Mouse (Mus musculus): Measurements from ENCODE around the gene Smim24. TPM values are rescaled to one million over a fixed set of nuclear protein-coding genes. Genes with fewer than 3 reads are reported as not detected.

Smim24 gene
- total RNA-seq, 2 experiments from 2014 or later: 1.8 to 2.4 TPM

DNA sequence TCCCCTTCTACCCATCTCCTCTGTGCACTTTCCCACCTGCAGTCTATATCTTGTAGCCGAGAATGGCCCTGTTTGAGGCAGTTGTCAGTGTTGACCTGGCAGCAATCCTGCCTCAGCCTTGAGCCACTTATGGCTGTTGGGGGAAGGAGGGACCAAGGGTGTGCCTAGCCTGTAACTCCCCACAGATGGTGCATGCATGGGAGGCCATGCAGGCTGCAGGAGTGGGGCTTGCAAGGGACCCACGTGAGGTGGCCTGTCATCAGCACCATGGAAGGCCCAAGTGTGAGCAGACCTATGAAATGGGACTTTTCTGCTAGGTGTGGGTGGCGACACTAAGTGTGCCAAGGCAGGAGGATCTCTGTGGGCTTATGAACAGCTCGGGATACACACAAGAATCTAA, 27.8 kb upstream of the Smim24 start:
- no peak for DNase-seq (ENCODE audit: low spot score in 2 of 2)

DNA sequence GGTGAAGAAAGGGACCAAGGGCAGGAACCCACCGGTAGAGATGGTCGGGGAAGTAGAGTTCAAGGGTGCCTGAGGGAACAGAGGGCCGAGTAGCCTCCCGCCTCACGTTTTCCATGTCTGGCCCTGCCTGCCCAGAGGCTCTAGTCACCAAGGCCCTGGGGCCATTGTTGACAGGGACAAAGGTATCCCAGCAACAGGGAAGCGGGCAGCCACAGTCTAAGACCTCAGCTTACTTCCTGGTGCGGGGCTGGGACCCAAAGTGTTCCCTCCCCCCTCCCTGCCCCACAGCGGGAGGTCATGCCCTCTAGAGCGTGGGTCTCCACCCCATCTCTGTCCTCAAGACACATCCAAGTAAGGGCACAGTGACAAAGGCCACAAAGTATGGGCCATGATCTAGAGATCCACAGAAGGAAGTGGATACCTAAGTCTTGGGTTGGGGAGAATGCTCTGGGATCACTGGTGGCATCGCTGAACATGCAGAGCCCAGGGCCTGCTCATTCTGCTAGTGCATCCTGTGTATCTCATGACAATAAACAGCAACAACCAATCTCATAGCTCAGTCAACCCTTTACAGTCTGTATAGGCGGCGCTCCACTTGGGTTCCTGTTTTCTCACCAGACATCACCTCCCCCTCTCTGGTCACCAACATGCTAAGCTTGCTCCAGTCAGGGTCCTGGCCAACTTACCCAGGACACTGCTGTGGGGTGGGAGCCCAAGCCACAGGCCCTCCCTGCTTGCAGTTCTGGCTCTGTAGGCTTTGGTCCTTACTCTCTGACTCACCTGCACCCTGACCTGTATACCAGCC, 27.0 kb upstream of the Smim24 start, which contains the start of gene 4930404N11Rik:
TSS of gene 4930404N11Rik (minus strand) at position 145 of the 805 bp plus-strand sequence.
- DNase-seq (ENCODE audit: low spot score in 2 of 2): no peak

DNA sequence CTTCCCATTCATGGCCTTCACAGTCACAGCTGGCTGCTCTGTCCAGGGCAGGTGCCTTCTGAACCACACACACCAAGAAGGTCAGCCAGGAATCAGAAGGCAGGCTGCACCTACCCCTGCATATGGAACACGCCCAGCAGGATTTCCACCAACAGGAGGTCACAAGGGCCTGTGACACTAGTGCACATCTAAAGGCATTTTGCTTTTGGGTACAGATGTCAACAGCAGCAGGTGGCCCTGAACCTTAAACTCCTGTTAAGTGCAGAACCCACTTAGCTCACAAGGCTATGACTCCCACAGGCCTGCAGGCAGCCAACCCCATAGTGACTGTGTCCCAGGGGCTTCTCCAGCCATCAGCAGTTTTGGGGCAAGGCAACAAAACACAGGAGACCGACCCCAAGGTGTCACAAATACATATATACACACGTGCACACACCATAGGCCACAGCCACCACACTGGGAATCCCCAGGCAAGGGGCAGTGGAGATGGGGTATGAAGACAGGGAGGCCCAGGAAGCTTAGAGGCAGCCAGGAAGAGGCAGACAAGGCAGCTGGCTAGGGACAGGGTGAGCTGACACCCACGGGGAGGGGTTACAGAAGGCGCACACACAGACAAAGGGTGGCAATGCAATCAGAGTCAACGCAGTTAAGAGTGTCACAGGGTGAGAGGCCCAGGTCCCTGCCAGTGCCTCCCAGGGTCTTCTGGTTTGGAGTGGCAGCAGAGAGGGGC, 26.2 kb upstream of the Smim24 start:
- no peak for DNase-seq (ENCODE audit: low spot score in 2 of 2)

DNA sequence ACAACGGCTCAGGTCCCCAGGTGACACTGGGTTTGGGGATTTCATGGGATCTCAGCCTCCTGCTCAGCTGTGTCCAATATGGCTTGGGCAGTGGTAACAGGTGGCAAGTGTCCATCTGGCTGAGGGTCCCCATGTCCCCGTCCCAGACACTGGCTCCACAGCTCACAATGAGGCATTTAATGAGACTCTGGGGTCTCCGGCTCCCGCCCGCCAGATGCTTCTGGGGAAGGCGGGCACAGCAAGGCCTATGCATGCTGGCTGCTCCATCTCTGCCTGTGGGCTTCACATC, 25.7 kb upstream of the Smim24 start:
- DNase-seq (ENCODE audit: low spot score in 2 of 2): no peak

DNA sequence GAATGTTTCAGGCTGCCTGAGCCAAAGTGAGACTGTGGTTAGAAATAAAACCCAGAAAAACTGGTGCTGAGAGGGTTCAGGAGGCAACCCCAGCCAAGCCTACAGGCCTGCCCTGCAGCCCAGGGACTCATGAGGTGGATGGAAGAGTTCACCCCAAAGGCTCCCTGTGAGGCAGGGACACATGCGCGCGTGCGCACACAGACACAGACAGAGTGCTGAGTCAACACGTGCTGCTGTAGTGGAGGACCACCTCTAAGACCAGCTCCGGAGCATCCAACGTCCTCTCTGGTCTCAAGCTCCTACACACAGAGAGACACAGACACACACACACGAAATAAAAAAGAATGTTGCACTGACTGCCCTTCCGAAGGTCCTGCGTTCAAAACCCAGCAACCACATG, 17.5 kb upstream of the Smim24 start:
- DNase-seq (ENCODE audit: low spot score in 2 of 2): no peak

DNA sequence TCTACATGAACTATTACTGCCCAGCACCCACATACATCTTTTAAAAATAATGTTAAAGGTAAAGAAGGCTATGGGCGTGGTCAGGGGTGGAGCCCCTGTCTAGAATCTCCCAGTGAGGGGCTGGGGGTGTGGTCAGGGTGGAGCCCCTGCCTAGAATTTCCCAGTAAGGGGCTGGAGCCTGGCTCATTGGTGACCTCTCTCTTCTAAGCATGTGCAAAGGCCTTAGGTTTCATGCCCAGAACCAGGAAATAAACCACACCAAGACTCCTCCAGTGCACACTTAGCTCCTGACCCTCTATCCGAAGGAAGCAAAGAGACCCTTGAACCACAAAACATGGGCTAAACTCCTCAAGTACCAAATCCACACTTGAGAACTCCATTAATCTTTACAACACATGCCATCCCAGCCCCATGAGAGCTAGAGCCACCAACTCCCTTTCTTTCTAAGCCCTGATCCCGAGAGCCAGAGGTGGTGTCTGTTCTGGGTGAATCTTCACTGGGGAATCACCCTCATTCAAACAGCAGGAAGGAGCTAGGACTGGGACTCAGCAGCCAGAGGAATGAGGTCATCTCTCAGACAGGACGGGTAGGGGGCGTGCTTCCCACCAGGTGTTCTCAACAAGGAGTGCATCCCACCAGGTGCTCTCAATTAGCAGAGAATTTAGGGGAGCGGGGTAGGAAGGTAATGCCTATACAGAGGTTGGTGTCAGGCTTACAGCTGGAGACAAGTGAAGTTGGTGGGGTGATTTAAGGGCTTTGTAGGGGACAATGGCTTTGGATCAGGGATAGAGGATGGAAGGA, 16.1 kb upstream of the Smim24 start:
- DNase-seq (ENCODE audit: low spot score in 2 of 2): no peak

DNA sequence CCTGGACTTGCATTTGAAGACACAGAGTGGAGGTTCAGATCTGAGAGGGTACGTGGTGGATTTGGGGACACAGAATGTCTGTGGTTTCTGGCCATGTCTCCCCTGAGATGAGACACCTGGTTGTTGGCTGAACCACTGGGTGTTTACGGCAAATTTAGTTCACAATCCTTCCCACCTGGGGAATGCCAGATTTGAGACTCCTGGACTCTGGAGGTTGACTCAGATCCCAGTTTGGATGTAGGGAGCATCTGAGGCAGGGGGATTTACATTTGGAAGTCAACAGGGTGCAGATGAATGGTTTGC, 15.5 kb upstream of the Smim24 start:
- DNase-seq (ENCODE audit: low spot score in 2 of 2): no peak

DNA sequence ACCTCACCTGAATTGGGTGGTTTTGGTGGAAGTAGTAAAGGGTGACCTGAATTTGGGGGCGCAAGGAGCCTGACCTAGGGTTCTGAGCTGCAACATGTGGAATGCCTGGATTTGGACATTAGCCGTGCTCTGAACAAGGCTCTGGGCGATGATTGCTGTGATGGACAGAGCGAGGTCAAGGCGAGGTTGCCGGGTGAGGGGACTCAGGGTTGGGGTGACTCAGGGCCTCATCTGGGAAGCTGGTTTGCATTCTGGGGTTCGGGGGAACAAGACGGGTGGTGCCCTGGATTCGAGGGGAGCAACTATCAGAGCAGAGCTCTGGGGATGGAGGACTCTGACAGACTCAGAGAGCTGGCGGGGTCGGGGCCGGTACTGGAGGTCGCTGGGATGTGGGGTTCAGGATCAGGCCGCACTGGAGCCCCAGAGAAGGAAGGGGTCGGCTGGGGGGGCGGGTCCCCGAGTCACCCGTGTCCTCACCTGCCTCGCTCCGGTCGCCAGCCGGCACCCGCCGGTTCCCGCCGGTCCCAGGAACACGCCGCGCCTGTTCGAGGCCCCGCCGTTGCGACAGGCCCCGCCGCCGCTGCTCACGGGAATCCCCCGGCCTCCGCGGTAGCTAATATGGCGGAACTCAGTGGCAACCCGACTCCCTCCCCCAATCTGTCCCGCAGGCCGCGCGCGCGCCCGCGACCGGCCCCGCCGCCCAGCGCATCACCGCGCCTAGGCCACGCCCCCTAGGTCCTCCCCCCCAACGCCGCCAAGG, 14.9 kb upstream of the Smim24 start, which contains the start of gene Fzr1:
TSS of gene Fzr1 (minus strand) at position 724 of the 760 bp plus-strand sequence.
- DNase-seq (ENCODE audit: low spot score in 2 of 2): no peak

DNA sequence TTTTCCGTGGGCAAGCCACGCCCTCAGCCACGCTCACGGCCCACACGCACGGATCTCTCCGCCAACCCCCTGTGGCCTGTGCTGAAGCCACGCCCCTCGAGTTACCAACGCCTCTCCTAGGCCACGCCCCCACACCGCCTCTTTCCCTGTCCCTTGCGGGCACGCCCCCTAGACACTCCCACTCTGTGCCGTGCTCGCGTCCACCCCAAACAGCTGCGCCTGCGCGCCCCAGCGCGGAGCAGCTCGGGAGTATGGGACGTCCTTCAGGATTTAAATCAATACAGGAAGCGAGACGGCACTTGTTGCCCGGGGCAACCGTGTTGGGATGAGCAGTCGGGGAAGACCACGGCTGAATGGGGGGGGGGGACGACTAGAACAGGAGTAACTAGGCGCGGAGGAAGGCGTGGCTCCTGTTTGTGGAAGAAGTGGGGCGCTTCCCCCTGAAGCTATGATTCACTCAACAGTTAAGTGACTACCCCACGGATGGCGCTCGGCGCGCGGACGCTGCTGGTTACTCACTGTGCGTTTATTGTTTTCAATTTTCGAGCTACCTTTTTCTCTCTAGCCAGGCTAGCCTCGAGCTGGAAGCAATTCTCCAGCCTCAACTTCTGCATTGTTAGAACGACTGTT, 14.2 kb upstream of the Smim24 start:
- DNase-seq (ENCODE audit: low spot score in 2 of 2): peak; percentile 100

DNA sequence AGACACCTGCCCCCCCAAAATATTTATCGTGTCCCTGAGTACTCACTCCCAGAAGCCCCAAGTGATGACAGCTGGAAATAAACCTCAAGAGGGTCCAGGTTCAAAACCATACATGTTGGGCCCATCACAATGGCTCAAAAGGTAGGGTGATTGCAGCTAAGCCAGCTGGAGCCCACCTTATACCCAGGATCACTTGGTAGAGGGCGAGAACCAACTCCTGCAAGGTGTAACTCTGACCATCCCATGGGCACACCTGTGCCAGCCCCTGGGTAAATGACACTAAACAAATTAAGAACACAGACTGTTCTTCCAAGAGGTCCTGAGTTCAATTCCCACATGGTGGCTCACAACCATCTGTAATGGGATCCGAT, 13.7 kb upstream of the Smim24 start:
- no peak for DNase-seq (ENCODE audit: low spot score in 2 of 2)

DNA sequence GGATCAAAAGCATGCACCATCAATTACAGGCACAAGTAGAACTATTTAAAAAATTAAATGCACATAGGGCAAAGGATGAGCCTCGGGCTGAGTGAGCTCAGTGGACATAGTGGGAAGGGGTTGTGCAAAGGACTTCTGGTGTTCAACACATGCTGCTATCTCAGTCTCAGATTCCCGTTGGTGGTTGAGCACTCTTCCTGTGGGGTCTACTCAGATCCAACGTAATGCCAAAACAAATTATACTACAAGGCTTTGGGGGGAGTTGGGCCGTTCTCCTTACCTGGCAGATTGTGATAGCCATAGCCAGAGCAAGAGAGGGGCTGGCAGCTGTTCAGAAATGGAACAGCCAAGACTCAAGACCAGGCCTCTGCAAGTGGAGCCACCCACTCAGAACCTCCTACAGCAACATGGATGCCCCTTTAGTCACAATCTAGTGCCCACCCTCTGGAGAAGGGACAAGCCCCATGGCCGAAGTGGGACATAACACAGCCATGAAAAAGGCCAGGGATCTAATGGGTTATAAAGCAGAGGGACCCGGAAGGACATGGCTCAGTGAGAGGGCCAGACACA, 13.0 kb upstream of the Smim24 start:
- DNase-seq (ENCODE audit: low spot score in 2 of 2): no peak

DNA sequence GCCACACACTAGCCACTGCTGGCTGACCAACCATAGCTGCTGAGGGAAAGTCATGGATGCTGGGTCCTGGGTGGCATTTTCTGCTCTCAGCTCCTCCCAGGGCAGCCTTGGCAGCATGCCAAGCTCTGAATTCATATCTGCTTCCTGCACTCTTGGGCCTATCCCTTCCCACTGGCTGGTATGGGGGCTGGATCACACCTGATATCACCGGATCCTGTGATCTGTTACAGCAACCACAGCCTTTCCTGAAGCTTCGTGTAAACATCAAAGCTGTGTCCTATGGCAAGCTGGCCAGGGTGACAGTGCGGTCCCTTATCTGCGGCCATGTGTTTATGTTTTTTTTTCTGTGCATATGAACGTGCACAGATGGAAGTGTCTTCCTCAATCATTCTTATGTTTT, 10.8 kb upstream of the Smim24 start:
- no peak for DNase-seq (ENCODE audit: low spot score in 2 of 2)

DNA sequence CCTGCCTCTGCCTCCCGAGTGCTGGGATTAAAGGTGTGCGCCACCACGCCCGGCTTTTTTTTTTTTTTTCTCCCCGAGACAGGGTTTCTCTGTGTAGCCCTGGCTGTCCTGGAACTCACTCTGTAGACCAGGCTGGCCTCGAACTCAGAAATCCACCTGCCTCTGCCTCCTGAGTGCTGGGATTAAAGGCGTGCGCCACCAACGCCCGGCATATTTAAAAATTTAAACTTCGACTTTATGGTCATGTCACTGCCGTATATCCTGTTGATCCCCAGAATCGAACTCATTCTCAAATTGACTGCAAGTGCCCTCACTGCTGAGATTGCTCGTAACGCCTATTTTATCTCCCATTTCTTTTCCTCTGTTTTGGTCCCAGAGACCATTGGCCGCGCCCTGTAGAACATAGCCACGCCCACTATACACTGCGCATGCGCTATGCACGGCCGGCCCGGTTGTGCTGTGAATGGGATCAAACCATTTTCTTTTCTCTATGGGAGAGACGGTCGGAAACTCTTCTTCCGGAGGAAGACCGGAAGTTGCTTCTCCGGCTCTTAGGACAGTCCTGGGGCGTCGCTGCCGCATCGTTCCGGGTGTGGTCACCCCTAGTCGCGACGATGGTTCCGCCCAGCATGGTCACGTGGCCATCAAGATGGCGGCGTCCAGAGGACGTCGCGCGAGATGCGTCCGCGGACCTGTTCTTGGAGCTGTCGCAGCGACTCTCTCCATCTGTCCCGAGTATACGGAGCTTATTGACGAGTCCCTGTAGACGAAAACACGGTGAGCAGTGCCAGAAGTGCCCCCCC, 8.8 kb upstream of the Smim24 start, which contains the start of the genes Dohh and Gm48551:
TSS of gene Dohh (plus strand) at position 627 of the 803 bp plus-strand sequence.
TSS of gene Gm48551 (plus strand) at position 665 of the 803 bp plus-strand sequence.
- DNase-seq (ENCODE audit: low spot score in 2 of 2): peak; percentile 98 to 99

DNA sequence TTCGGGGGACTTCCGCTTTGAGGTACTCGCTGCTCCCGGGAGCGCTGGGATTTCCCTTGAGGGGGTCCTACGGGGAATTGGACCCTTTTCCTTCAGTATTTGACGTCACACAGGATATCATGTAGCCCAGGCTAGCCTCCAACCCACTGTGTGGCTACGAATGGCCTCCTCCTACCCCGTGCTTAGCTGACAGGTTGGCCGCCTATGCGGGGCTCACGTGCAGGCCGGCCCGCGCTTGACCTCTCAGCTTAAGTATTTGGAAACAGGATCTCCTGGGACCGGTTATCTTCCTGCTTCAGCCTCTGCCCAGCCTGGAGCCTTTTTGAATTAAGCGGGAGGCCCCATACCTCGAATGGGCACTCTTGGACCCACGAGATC, 8.3 kb upstream of the Smim24 start:
- no peak for DNase-seq (ENCODE audit: low spot score in 2 of 2)

DNA sequence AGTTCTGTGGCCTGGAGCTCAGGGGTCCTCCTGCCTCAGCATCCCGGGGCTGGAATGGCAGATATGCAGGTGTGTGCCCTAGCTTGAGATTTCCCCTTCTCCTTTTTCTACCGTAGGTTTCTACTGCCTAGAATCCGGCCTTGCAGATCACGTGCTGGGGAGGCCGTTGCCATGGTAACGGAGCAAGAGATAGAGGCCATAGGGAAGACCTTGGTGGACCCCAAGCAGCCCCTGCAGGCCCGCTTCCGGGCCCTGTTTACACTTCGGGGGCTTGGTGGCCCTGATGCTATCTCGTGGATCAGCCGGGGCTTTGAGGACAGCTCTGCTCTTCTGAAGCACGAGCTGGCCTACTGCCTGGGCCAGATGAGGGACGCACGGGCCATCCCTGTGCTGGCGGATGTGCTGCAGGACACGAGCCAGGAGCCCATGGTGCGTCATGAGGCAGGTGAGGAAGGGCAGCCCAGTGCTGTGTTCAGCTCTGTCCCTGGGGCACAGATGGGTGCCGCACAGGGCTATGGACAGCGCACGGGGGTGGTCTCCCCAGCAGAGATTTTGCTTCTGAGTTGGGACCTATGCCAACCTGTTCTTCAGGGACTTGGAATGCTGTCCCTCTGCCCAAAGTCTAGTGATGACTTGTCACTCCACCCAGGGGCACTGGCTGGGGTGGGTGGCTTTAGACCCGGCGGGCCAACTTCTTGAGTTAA, 7.1 kb upstream of the Smim24 start:
- DNase-seq (ENCODE audit: low spot score in 2 of 2): no peak

DNA sequence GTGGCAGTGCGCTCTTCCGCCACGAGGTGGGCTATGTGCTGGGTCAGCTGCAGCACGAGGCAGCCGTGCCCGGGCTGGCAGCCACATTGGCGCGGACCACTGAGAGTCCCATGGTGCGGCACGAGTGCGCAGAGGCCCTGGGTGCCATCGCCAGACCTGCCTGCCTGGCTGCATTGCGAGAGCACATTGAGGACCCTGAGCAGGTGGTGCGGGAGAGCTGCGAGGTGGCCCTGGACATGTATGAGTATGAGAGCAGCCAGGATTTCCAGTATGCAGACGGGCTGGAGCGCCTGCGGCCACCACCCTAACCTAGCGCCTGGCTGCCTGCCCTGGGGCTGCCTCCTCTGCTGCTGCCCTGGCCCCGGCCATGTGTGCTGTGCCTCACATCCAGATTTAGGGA, 5.1 kb upstream of the Smim24 start:
- DNase-seq (ENCODE audit: low spot score in 2 of 2): no peak

DNA sequence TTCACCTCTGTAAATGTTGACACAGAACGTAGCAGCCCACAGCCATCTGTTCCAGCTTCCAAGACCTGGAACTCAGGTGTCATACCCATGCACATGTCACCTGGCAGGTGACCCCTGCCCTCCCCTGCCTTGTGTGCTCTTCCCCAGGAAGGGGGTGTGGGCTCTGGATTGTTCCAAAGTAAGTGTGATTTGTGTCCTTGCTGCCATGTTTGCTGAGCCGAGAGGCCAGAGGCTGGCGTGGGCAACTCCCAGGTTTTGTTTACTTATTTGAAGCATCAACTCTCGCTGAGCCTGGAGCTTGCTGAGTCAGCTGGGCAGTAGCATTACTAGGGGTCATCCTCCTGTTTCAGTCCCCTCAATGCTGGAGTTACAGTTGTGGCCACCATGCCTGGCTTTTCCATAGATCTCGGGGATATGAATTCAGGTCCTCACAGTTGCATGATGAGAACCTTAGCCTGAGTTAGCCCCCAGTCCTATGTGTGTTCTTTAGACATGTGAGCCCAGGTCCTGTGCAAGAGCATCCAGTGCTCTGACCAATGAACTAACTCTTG, 4.3 kb upstream of the Smim24 start, which contains the start of gene Gm48552:
TSS of gene Gm48552 (plus strand) at position 501 of the 551 bp plus-strand sequence.
- DNase-seq (ENCODE audit: low spot score in 2 of 2): no peak

DNA sequence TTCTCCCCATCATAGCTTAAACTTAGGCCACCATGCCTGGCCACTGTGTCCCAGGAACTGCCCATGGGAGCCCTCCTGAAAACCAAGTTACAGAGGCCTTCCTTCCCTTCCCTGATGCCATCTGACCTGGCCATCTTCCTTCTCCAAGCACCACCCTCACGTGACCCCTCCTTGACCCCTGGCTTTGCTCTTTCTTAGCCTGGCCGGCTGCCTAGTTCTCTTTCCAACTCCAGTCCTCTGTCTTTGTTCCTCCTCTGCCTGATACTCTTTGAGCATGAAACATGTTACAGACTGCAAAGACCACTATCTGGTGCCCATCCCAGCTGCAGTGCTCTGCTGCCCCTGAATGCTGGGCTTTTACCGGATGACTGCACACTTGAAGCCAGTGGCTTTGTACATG, 3.5 kb upstream of the Smim24 start:
- DNase-seq (ENCODE audit: low spot score in 2 of 2): no peak

Measured in layer of hippocampus, adult 18-20 months (tissue).